Mouse (Mus musculus): ENCODE results near the gene Pawr. TPM values are rescaled to one million over a fixed set of nuclear protein-coding genes. Genes with fewer than 3 reads are reported as not detected.

Pawr gene
- polyA plus RNA-seq, 1 experiment: 3.9 TPM

GRCm38 (mm10) chr10:108372258-108372657, 40.3 kb downstream of the Pawr start:
- no peak overlapping the region for H3K27ac ChIP-seq (ENCODE audit: control insufficient read depth, insufficient read depth, low read length)
- TF ChIP-seq CTCF (IDR thresholded peaks at IDR 0.05; ENCODE audit: borderline replicate concordance, control insufficient read depth, extremely low read depth, insufficient read depth, low read length, poor library complexity) (no peak), POLR2A (IDR thresholded peaks at IDR 0.05; ENCODE audit: control insufficient read depth, extremely low read depth, insufficient read depth, low read length, poor library complexity) (no peak)
- WGBS: 95% methylated on average over 7 of the region's 7 CpGs
- H3K4me3 ChIP-seq (ENCODE audit: control insufficient read depth, insufficient read depth, low read length): no peak overlapping the region
- no peaks in the 10 kb centered on the region for H3K36me3 ChIP-seq (ENCODE audit: control insufficient read depth, insufficient read depth, low read length)
- DNase-seq: no peak
- H3K4me1 ChIP-seq (replicated peaks; ENCODE audit: control insufficient read depth, insufficient read depth, low read length): no peaks in the 10 kb centered on the region
- H3K27me3 ChIP-seq (ENCODE audit: control insufficient read depth, insufficient read depth, low read length): no peaks in the 10 kb centered on the region

GRCm38 (mm10) chr10:108372858-108373257, 40.9 kb downstream of the Pawr start:
- H3K4me1 ChIP-seq (replicated peaks; ENCODE audit: control insufficient read depth, insufficient read depth, low read length): no peaks in the 10 kb centered on the region
- no peak overlapping the region for H3K27ac ChIP-seq (ENCODE audit: control insufficient read depth, insufficient read depth, low read length)
- H3K36me3 ChIP-seq (ENCODE audit: control insufficient read depth, insufficient read depth, low read length): no peaks in the 10 kb centered on the region
- H3K27me3 ChIP-seq (ENCODE audit: control insufficient read depth, insufficient read depth, low read length): no peaks in the 10 kb centered on the region
- TF ChIP-seq POLR2A (IDR thresholded peaks at IDR 0.05; ENCODE audit: control insufficient read depth, extremely low read depth, insufficient read depth, low read length, poor library complexity) (no peak), CTCF (IDR thresholded peaks at IDR 0.05; ENCODE audit: borderline replicate concordance, control insufficient read depth, extremely low read depth, insufficient read depth, low read length, poor library complexity) (no peak)
- WGBS: 94% methylated on average over 5 of the region's 5 CpGs
- H3K4me3 ChIP-seq (ENCODE audit: control insufficient read depth, insufficient read depth, low read length): no peak overlapping the region
- no peak for DNase-seq

GRCm38 (mm10) chr10:108375796-108376195, 43.9 kb downstream of the Pawr start:
- H3K36me3 ChIP-seq (ENCODE audit: control insufficient read depth, insufficient read depth, low read length): no peaks in the 10 kb centered on the region
- TF ChIP-seq CTCF (IDR thresholded peaks at IDR 0.05; ENCODE audit: borderline replicate concordance, control insufficient read depth, extremely low read depth, insufficient read depth, low read length, poor library complexity) (no peak), POLR2A (IDR thresholded peaks at IDR 0.05; ENCODE audit: control insufficient read depth, extremely low read depth, insufficient read depth, low read length, poor library complexity) (no peak)
- H3K27me3 ChIP-seq (ENCODE audit: control insufficient read depth, insufficient read depth, low read length): no peaks in the 10 kb centered on the region
- 93% methylated on average over 8 of the region's 8 CpGs for WGBS
- no peak overlapping the region for H3K4me3 ChIP-seq (ENCODE audit: control insufficient read depth, insufficient read depth, low read length)
- no peak overlapping the region for H3K27ac ChIP-seq (ENCODE audit: control insufficient read depth, insufficient read depth, low read length)
- H3K4me1 ChIP-seq (replicated peaks; ENCODE audit: control insufficient read depth, insufficient read depth, low read length): no peaks in the 10 kb centered on the region
- no peak for DNase-seq

GRCm38 (mm10) chr10:108376366-108376765, 44.4 kb downstream of the Pawr start:
- 78% methylated on average over 4 of the region's 4 CpGs for WGBS
- H3K4me1 ChIP-seq (replicated peaks; ENCODE audit: control insufficient read depth, insufficient read depth, low read length): no peaks in the 10 kb centered on the region
- no peak for DNase-seq
- H3K27ac ChIP-seq (ENCODE audit: control insufficient read depth, insufficient read depth, low read length): no peak overlapping the region
- no peaks in the 10 kb centered on the region for H3K27me3 ChIP-seq (ENCODE audit: control insufficient read depth, insufficient read depth, low read length)
- no peaks in the 10 kb centered on the region for H3K36me3 ChIP-seq (ENCODE audit: control insufficient read depth, insufficient read depth, low read length)
- H3K4me3 ChIP-seq (ENCODE audit: control insufficient read depth, insufficient read depth, low read length): no peak overlapping the region
- TF ChIP-seq CTCF (IDR thresholded peaks at IDR 0.05; ENCODE audit: borderline replicate concordance, control insufficient read depth, extremely low read depth, insufficient read depth, low read length, poor library complexity): no peak
- TF ChIP-seq POLR2A (IDR thresholded peaks at IDR 0.05; ENCODE audit: control insufficient read depth, extremely low read depth, insufficient read depth, low read length, poor library complexity): no peak

- H3K27me3 ChIP-seq (ENCODE audit: control insufficient read depth, insufficient read depth, low read length): no peaks in the 10 kb centered on the region
- TF ChIP-seq POLR2A (IDR thresholded peaks at IDR 0.05; ENCODE audit: control insufficient read depth, extremely low read depth, insufficient read depth, low read length, poor library complexity): no peak
- no peak for TF ChIP-seq CTCF (IDR thresholded peaks at IDR 0.05; ENCODE audit: borderline replicate concordance, control insufficient read depth, extremely low read depth, insufficient read depth, low read length, poor library complexity)
- H3K36me3 ChIP-seq (ENCODE audit: control insufficient read depth, insufficient read depth, low read length): no peaks in the 10 kb centered on the region
- 88% methylated on average over 7 of the region's 7 CpGs for WGBS
- H3K4me1 ChIP-seq (replicated peaks; ENCODE audit: control insufficient read depth, insufficient read depth, low read length): no peaks in the 10 kb centered on the region
- no peak overlapping the region for H3K4me3 ChIP-seq (ENCODE audit: control insufficient read depth, insufficient read depth, low read length)
- H3K27ac ChIP-seq (ENCODE audit: control insufficient read depth, insufficient read depth, low read length): no peak overlapping the region
- no peak for DNase-seq
Measured at GRCm38 (mm10) chr10:108377369-108377768, 45.4 kb downstream of the Pawr start.

- Histone ChIP-seq H3K36me3 (ENCODE audit: control insufficient read depth, insufficient read depth, low read length) (no peaks in the 10 kb centered on the region), H3K4me3 (ENCODE audit: control insufficient read depth, insufficient read depth, low read length) (no peak overlapping the region), H3K27ac (ENCODE audit: control insufficient read depth, insufficient read depth, low read length) (no peak overlapping the region), H3K27me3 (ENCODE audit: control insufficient read depth, insufficient read depth, low read length) (no peaks in the 10 kb centered on the region), H3K4me1 (replicated peaks; ENCODE audit: control insufficient read depth, insufficient read depth, low read length) (no peaks in the 10 kb centered on the region)
- DNase-seq: no peak
- 92% methylated on average over 6 of the region's 6 CpGs for WGBS
- TF ChIP-seq POLR2A (IDR thresholded peaks at IDR 0.05; ENCODE audit: control insufficient read depth, extremely low read depth, insufficient read depth, low read length, poor library complexity): no peak
- no peak for TF ChIP-seq CTCF (IDR thresholded peaks at IDR 0.05; ENCODE audit: borderline replicate concordance, control insufficient read depth, extremely low read depth, insufficient read depth, low read length, poor library complexity)
Measured at GRCm38 (mm10) chr10:108378062-108378461, 46.1 kb downstream of the Pawr start.

- Histone ChIP-seq H3K4me3 (ENCODE audit: control insufficient read depth, insufficient read depth, low read length) (no peak overlapping the region), H3K4me1 (replicated peaks; ENCODE audit: control insufficient read depth, insufficient read depth, low read length) (no peaks in the 10 kb centered on the region), H3K36me3 (ENCODE audit: control insufficient read depth, insufficient read depth, low read length) (no peaks in the 10 kb centered on the region), H3K27me3 (ENCODE audit: control insufficient read depth, insufficient read depth, low read length) (no peaks in the 10 kb centered on the region), H3K27ac (ENCODE audit: control insufficient read depth, insufficient read depth, low read length) (no peak overlapping the region)
- no peak for DNase-seq
- 94% methylated on average over 5 of the region's 5 CpGs for WGBS
- TF ChIP-seq POLR2A (IDR thresholded peaks at IDR 0.05; ENCODE audit: control insufficient read depth, extremely low read depth, insufficient read depth, low read length, poor library complexity): no peak
- no peak for TF ChIP-seq CTCF (IDR thresholded peaks at IDR 0.05; ENCODE audit: borderline replicate concordance, control insufficient read depth, extremely low read depth, insufficient read depth, low read length, poor library complexity)
Measured at GRCm38 (mm10) chr10:108378479-108378878, 46.6 kb downstream of the Pawr start.

All from thymus, adult 2 months (tissue).